Mouse (Mus musculus) bone marrow macrophage, adult 2 months (primary cell): ENCODE measurements around the gene Oxgr1.

ENCODE experiments used
- CTCF ChIP-seq: IDR thresholded peaks from 2 replicates; pipeline ENCODE4 v1.5.1; 2012; ENCODE audit warnings: low read depth, mild to moderate bottlenecking, low read length, moderate library complexity
- POLR2A ChIP-seq: IDR thresholded peaks from 2 replicates; pipeline ENCODE4 v1.6.1; 2012; ENCODE audit warnings: mild to moderate bottlenecking, low read depth, low read length, borderline replicate concordance

GRCm38 (mm10) chr14:120019948-120020347, 22.3 kb downstream of the Oxgr1 start:
- TF ChIP-seq CTCF: no peak
- TF ChIP-seq POLR2A: no peak
